Mouse (Mus musculus) myocyte (in vitro differentiated cells): ENCODE results near the gene Ttc3.

Experiments
- CEBPB ChIP-seq: IDR thresholded peaks from 2 replicates; pipeline ENCODE4 v1.6.1; 2011; ENCODE audit warnings: mild to moderate bottlenecking, moderate library complexity; ENCODE audit not compliant: poor library complexity, insufficient read depth, severe bottlenecking
- E2F4 ChIP-seq: IDR thresholded peaks from one replicate; pipeline ENCODE4 v1.6.1; 2011; ENCODE audit warnings: mild to moderate bottlenecking, control low read depth, moderate library complexity; ENCODE audit not compliant: insufficient read depth
- MAX ChIP-seq: IDR thresholded peaks from one replicate; pipeline ENCODE4 v1.6.1; 2011; ENCODE audit warnings: low read depth, mild to moderate bottlenecking, control low read depth
- MYOD1 ChIP-seq, 3 experiments: IDR thresholded peaks; one replicate each; pipeline ENCODE4 v1.6.1; 2011; ENCODE audit warnings: control low read depth in 2 of 3, low read depth in 2 of 3, mild to moderate bottlenecking in 2 of 3, moderate library complexity in 1 of 3; ENCODE audit not compliant: insufficient read length in 2 of 3, control insufficient read depth in 1 of 3
- MYOG ChIP-seq, 3 experiments: IDR thresholded peaks; one replicate each; pipeline ENCODE4 v1.6.1; 2011; ENCODE audit warnings: control low read depth in 2 of 3, low read depth in 2 of 3, mild to moderate bottlenecking in 2 of 3; ENCODE audit not compliant: insufficient read length in 2 of 3, control insufficient read depth in 1 of 3, insufficient read depth in 1 of 3
- POLR2A ChIP-seq: IDR thresholded peaks from one replicate; pipeline ENCODE4 v1.6.1; 2011; ENCODE audit warnings: low read depth, mild to moderate bottlenecking, control low read depth, moderate library complexity; ENCODE audit not compliant: insufficient read length
- POLR2AphosphoS2 ChIP-seq: IDR thresholded peaks from one replicate; pipeline ENCODE4 v1.6.1; 2011; ENCODE audit warnings: low read depth, control low read depth; ENCODE audit not compliant: insufficient read length
- TCF12 ChIP-seq: IDR thresholded peaks from one replicate; pipeline ENCODE4 v1.6.1; 2011; ENCODE audit warnings: mild to moderate bottlenecking, control low read depth; ENCODE audit not compliant: poor library complexity, insufficient read depth, severe bottlenecking
- TCF3 ChIP-seq: IDR thresholded peaks from one replicate; pipeline ENCODE4 v1.6.1; 2011; ENCODE audit warnings: low read depth, control low read depth; ENCODE audit not compliant: insufficient read length
- USF1 ChIP-seq: IDR thresholded peaks from one replicate; pipeline ENCODE4 v1.6.1; 2011; ENCODE audit warnings: low read depth, mild to moderate bottlenecking, control low read depth, moderate library complexity

DNA sequence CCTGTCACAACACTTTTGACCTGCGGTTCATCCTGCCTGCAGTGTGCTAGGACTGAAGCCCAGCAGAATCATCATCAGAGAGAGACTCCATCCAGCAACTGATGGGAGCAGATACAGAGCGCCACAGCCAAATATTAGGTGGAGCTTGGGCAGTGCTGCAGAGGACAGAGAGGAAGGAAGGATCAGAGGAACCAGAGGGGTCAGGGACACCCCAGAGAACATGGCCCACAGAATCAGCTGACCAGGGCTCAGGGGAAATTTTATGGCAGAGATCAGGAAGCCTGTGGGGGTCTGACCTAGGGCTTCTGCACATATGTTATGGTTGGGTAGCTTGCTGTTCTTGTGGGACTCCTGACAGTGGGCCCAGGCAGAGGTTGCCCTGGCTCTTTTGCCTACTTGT is 147.2 kb downstream of the Ttc3 start:
- TF ChIP-seq POLR2A (no peak), POLR2AphosphoS2 (no peak), TCF3 (no peak), E2F4 (no peak), TCF12 (no peak), MAX (no peak), MYOG (IDR thresholded peaks at IDR 0.05; ENCODE audit: control insufficient read depth in 1 of 3, insufficient read depth in 1 of 3, insufficient read length in 2 of 3, low read depth in 2 of 3) (no peak), CEBPB (no peak), USF1 (no peak), MYOD1 (IDR thresholded peaks at IDR 0.05; ENCODE audit: control insufficient read depth in 1 of 3, insufficient read length in 2 of 3, low read depth in 2 of 3) (no peak)
